Mouse (Mus musculus): ENCODE measurements around the gene Spaca4. TPM values are rescaled to one million over a fixed set of nuclear protein-coding genes. Genes with fewer than 3 reads are reported as not detected.

Gene Spaca4
- polyA plus RNA-seq, 1 experiment from 2014 or later, result not detected

DNA sequence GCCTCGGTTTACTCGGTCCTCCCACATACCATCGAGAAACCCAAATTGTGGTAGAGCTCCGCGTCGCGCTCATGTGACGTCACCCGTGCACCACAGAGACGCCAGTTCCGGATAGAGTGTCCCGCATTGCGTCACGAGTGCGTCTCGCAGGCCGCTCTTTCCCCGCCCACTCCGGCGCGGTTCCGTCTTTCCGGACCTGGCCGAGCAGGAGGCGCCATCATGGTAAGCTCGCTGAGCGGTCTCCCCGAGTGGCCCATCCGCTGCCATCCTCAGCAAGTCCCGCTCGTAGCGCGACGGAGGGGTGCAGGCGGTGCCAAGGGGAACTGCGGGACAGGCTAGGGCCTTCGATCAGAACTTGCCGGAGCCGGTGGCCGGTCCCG lies 7.7 kb downstream of the Spaca4 start, which contains the start of gene Sphk2:
Sphk2 (minus strand) TSS at position 85 of the 380 bp plus-strand sequence.
- Histone ChIP-seq H3K27ac (ENCODE audit: low read depth, low read length) (peak within 1 kb of the TSS; percentile 74), H3K36me3 (ENCODE audit: control insufficient read depth, insufficient read depth, low read length) (peaks cover 45% of the 10 kb centered on the region), H3K4me3 (ENCODE audit: low read length) (peak within 1 kb of the TSS; percentile 63), H3K4me1 (ENCODE audit: control insufficient read depth, insufficient read depth, low read length) (peaks cover 39% of the 10 kb centered on the region), H3K27me3 (ENCODE audit: control insufficient read depth, insufficient read depth, low read length) (no peaks in the 10 kb centered on the region), H3K4me2 (replicated peaks; ENCODE audit: low read depth, low read length) (peak within 1 kb of the TSS; percentile 94), H3K9me3 (ENCODE audit: control insufficient read depth, low read length) (no peaks in the 10 kb centered on the region), H3K9ac (ENCODE audit: low read depth, low read length) (peak within 1 kb of the TSS; percentile 91)
- under 1% methylated on average over 41 of the region's 41 CpGs for WGBS
- ATAC-seq (ENCODE audit: low FRiP score, low TSS enrichment), result peak; percentile 79

DNA sequence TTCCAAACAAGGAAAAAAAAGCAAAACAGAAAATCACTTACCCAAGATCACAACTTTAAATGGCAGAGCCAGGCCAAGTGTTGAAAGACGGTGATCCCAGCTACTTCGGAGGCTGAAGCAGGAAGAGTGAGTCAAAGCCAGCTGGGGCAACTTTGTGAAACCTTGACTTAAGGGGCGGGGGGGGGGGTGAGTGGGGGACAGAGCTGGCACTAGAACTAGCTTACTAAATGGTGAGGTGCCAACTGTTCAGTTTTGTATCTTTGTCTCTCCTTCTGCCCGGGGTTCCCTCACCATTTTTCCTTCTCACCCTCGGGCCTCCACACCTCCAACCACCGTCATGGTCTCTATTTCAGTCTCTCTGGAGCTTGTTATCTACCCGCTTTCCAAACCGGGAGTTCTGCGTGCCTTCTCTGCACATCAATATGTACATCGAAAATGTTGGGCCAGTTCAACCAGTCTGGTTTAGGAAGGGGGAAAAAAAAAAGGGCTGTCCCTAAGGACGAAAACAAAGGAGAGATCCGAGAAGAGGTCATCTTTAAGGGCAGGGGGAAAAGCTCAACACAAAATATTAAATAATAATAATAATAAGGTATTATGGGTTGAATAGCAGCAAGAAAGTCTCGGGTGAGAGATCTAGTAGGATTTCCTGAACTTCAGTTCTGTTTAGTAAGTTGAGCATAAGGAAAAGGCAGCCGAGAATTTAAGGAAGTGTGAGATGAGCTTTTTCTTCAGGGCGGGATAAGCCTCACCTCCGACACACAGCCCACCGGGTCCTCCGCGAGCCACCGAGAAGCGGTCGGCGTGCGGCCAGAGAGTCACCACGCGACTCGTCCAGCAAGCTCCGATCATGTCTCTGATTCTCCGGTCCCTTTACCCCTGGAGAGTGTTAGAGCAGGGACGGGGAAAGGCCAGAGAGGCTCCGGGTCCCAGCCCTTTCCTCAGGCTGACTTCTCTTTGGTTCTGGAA lies 8.4 kb downstream of the Spaca4 start:
- Histone ChIP-seq H3K9ac (ENCODE audit: low read depth, low read length) (peak overlapping the region; percentile 91), H3K4me1 (ENCODE audit: control insufficient read depth, insufficient read depth, low read length) (peaks cover 39% of the 10 kb centered on the region), H3K9me3 (ENCODE audit: control insufficient read depth, low read length) (no peaks in the 10 kb centered on the region), H3K27ac (ENCODE audit: low read depth, low read length) (peak overlapping the region; percentile 74), H3K36me3 (ENCODE audit: control insufficient read depth, insufficient read depth, low read length) (peaks cover 45% of the 10 kb centered on the region), H3K4me3 (ENCODE audit: low read length) (peak overlapping the region; percentile 63), H3K4me2 (replicated peaks; ENCODE audit: low read depth, low read length) (peak overlapping the region; percentile 93), H3K27me3 (ENCODE audit: control insufficient read depth, insufficient read depth, low read length) (no peaks in the 10 kb centered on the region)
- 11% methylated on average over 31 of the region's 31 CpGs for WGBS
- ATAC-seq (ENCODE audit: low FRiP score, low TSS enrichment), result peak; percentile 17; the same call in 1 of the 2 replicates

GRCm38 (mm10) chr7:45716460-45716857 lies 9.2 kb downstream of the Spaca4 start:
- WGBS, result 91% methylated on average over 3 of the region's 3 CpGs
- no peaks in the 10 kb centered on the region for H3K27me3 ChIP-seq (ENCODE audit: control insufficient read depth, insufficient read depth, low read length)
- ATAC-seq (ENCODE audit: low FRiP score, low TSS enrichment), result no peak
- peaks cover 45% of the 10 kb centered on the region for H3K36me3 ChIP-seq (ENCODE audit: control insufficient read depth, insufficient read depth, low read length)
- H3K27ac ChIP-seq (ENCODE audit: low read depth, low read length), result no peak overlapping the region
- H3K9me3 ChIP-seq (ENCODE audit: control insufficient read depth, low read length), result no peaks in the 10 kb centered on the region
- peak overlapping the region; percentile 63 for H3K4me3 ChIP-seq (ENCODE audit: low read length)
- H3K4me2 ChIP-seq (replicated peaks; ENCODE audit: low read depth, low read length), result peak overlapping the region; percentile 93
- H3K9ac ChIP-seq (ENCODE audit: low read depth, low read length), result peak overlapping the region; percentile 91; the same call in 1 of the 2 replicates
- peaks cover 39% of the 10 kb centered on the region for H3K4me1 ChIP-seq (ENCODE audit: control insufficient read depth, insufficient read depth, low read length)

GRCm38 (mm10) chr7:45715741-45716459 lies 9.7 kb downstream of the Spaca4 start:
- H3K27ac ChIP-seq (ENCODE audit: low read depth, low read length), result peak overlapping the region; percentile 4; the same call in 1 of the 2 replicates
- H3K4me1 ChIP-seq (ENCODE audit: control insufficient read depth, insufficient read depth, low read length), result peaks cover 39% of the 10 kb centered on the region
- peak overlapping the region; percentile 75; the same call in 1 of the 2 replicates for H3K4me3 ChIP-seq (ENCODE audit: low read length)
- 83% methylated on average over 19 of the region's 19 CpGs for WGBS
- no peak for ATAC-seq (ENCODE audit: low FRiP score, low TSS enrichment)
- peaks cover 45% of the 10 kb centered on the region for H3K36me3 ChIP-seq (ENCODE audit: control insufficient read depth, insufficient read depth, low read length)
- H3K27me3 ChIP-seq (ENCODE audit: control insufficient read depth, insufficient read depth, low read length), result no peaks in the 10 kb centered on the region
- peak overlapping the region; percentile 93 for H3K4me2 ChIP-seq (replicated peaks; ENCODE audit: low read depth, low read length)
- no peaks in the 10 kb centered on the region for H3K9me3 ChIP-seq (ENCODE audit: control insufficient read depth, low read length)
- H3K9ac ChIP-seq (ENCODE audit: low read depth, low read length), result no peak overlapping the region

GRCm38 (mm10) chr7:45715090-45715708 lies 10.4 kb downstream of the Spaca4 start, which contains the start of gene Rpl18:
Gene Rpl18 (plus strand): TSS chr7:45715457.
- H3K36me3 ChIP-seq (ENCODE audit: control insufficient read depth, insufficient read depth, low read length), result peaks cover 45% of the 10 kb centered on the region
- 7% methylated on average over 34 of the region's 34 CpGs for WGBS
- H3K9me3 ChIP-seq (ENCODE audit: control insufficient read depth, low read length), result no peaks in the 10 kb centered on the region
- ATAC-seq (ENCODE audit: low FRiP score, low TSS enrichment), result peak; percentile 91
- peak within 1 kb of the TSS; percentile 75 for H3K4me3 ChIP-seq (ENCODE audit: low read length)
- H3K4me1 ChIP-seq (ENCODE audit: control insufficient read depth, insufficient read depth, low read length), result peaks cover 39% of the 10 kb centered on the region
- peak within 1 kb of the TSS; percentile 73 for H3K9ac ChIP-seq (ENCODE audit: low read depth, low read length)
- H3K27me3 ChIP-seq (ENCODE audit: control insufficient read depth, insufficient read depth, low read length), result no peaks in the 10 kb centered on the region
- H3K4me2 ChIP-seq (replicated peaks; ENCODE audit: low read depth, low read length), result peak within 1 kb of the TSS; percentile 93
- H3K27ac ChIP-seq (ENCODE audit: low read depth, low read length), result peak within 1 kb of the TSS; percentile 65

DNA sequence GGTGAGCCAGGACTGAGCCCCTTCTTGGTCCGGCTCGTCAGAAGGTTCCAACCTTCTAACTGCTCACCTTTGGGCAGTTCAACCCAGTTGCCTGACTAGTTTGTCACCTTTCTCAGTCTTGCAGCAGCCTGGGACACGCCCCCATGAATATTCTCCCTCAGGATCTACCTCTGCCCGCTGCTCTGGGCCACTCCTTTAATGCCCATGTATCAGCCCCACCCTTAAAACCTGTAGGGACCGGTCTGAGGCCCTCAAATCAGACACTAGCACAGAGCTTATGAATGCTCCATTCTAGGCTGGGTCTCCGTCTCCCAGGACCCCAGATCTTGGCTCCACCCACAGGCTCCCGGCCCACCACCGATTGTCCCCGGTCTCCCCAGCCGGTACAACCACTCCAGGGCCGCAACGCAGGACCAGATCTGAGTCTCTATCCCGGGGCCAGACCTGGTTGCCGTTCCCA lies 11.0 kb downstream of the Spaca4 start:
- WGBS, result 8% methylated on average over 14 of the region's 14 CpGs
- peaks cover 43% of the 10 kb centered on the region for H3K36me3 ChIP-seq (ENCODE audit: control insufficient read depth, insufficient read depth, low read length)
- H3K4me2 ChIP-seq (replicated peaks; ENCODE audit: low read depth, low read length), result peak overlapping the region; percentile 93
- peak overlapping the region; percentile 75 for H3K4me3 ChIP-seq (ENCODE audit: low read length)
- H3K27me3 ChIP-seq (ENCODE audit: control insufficient read depth, insufficient read depth, low read length), result no peaks in the 10 kb centered on the region
- H3K27ac ChIP-seq (ENCODE audit: low read depth, low read length), result peak overlapping the region; percentile 65; the same call in 1 of the 2 replicates
- ATAC-seq (ENCODE audit: low FRiP score, low TSS enrichment), result peak; percentile 32
- H3K4me1 ChIP-seq (ENCODE audit: control insufficient read depth, insufficient read depth, low read length), result peaks cover 36% of the 10 kb centered on the region
- H3K9me3 ChIP-seq (ENCODE audit: control insufficient read depth, low read length), result no peaks in the 10 kb centered on the region
- peak overlapping the region; percentile 73 for H3K9ac ChIP-seq (ENCODE audit: low read depth, low read length)

- Histone ChIP-seq H3K4me1 (ENCODE audit: control insufficient read depth, insufficient read depth, low read length) (peaks cover 29% of the 10 kb centered on the region), H3K27ac (ENCODE audit: low read depth, low read length) (peak overlapping the region; percentile 26; the same call in 1 of the 2 replicates), H3K9me3 (ENCODE audit: control insufficient read depth, low read length) (no peaks in the 10 kb centered on the region), H3K9ac (ENCODE audit: low read depth, low read length) (peak overlapping the region; percentile 73), H3K4me3 (ENCODE audit: low read length) (peak overlapping the region; percentile 75), H3K27me3 (ENCODE audit: control insufficient read depth, insufficient read depth, low read length) (no peaks in the 10 kb centered on the region), H3K36me3 (ENCODE audit: control insufficient read depth, insufficient read depth, low read length) (peaks cover 37% of the 10 kb centered on the region), H3K4me2 (replicated peaks; ENCODE audit: low read depth, low read length) (peak overlapping the region; percentile 93)
- WGBS, result 79% methylated on average over 6 of the region's 6 CpGs
- no peak for ATAC-seq (ENCODE audit: low FRiP score, low TSS enrichment)
Observed at GRCm38 (mm10) chr7:45713881-45714520, 11.6 kb downstream of the Spaca4 start.

DNA sequence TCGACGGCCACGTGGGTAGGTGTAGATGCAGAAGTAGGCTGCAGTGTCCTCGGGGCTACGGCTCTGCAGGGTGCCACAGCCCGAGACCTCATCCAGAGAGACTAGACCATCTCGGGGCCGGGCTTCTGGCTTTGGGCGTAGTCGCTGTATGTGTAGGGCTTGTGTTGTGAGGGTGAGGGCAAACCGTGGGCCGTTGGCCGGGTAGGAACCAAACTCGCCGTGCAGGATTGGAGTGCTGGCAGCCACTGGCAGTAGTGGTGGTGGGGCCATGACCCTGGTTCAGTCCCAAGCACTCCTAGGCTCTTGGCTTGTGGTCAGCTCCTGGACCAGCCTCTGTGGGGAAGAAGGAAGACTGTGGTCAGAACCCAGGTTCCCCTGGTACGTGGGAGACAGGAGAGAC lies 12.2 kb downstream of the Spaca4 start:
- peaks cover 28% of the 10 kb centered on the region for H3K4me1 ChIP-seq (ENCODE audit: control insufficient read depth, insufficient read depth, low read length)
- no peaks in the 10 kb centered on the region for H3K27me3 ChIP-seq (ENCODE audit: control insufficient read depth, insufficient read depth, low read length)
- H3K9ac ChIP-seq (ENCODE audit: low read depth, low read length), result no peak overlapping the region
- no peaks in the 10 kb centered on the region for H3K9me3 ChIP-seq (ENCODE audit: control insufficient read depth, low read length)
- no peak overlapping the region for H3K27ac ChIP-seq (ENCODE audit: low read depth, low read length)
- peaks cover 37% of the 10 kb centered on the region for H3K36me3 ChIP-seq (ENCODE audit: control insufficient read depth, insufficient read depth, low read length)
- no peak overlapping the region for H3K4me2 ChIP-seq (replicated peaks; ENCODE audit: low read depth, low read length)
- H3K4me3 ChIP-seq (ENCODE audit: low read length), result no peak overlapping the region
- 91% methylated on average over 16 of the region's 16 CpGs for WGBS
- ATAC-seq (ENCODE audit: low FRiP score, low TSS enrichment), result no peak
